Mouse (Mus musculus) cerebellum, adult 2 months (tissue): ENCODE results near the gene Creg2. TPM values are rescaled to one million over a fixed set of nuclear protein-coding genes. Genes with fewer than 3 reads are reported as not detected.

ENCODE experiments used
- DNase-seq, 2 experiments: peaks; one replicate each; pipeline ENCODE4 v3.0.0; 2021
- H3K27ac ChIP-seq: fragments of 200-500 bp; 2 replicates; pipeline ENCODE4 v1.5.1; 2012; ENCODE audit warnings: low read length, control low read depth, inconsistent platforms; ENCODE audit not compliant: insufficient read depth
- H3K27me3 ChIP-seq: fragments of 200-500 bp; 2 replicates; pipeline ENCODE4 v1.6.1; 2012; ENCODE audit warnings: inconsistent platforms, mild to moderate bottlenecking, low read length, moderate library complexity; ENCODE audit not compliant: control insufficient read depth, insufficient read depth
- H3K4me1 ChIP-seq: fragments of 200-500 bp; 2 replicates; pipeline ENCODE4 v1.6.1; 2011; ENCODE audit warnings: low read length; ENCODE audit not compliant: control insufficient read depth, insufficient read depth
- H3K4me3 ChIP-seq: fragments of 200-500 bp; replicated peaks from 2 replicates; pipeline ENCODE3; 2011; ENCODE audit warnings: mild to moderate bottlenecking, low read depth, low read length, control low read depth; ENCODE audit not compliant: insufficient read depth
- CTCF ChIP-seq: fragments of 200-500 bp; IDR thresholded peaks from 2 replicates; pipeline ENCODE4 v1.5.1; 2011; ENCODE audit warnings: low read depth, mild to moderate bottlenecking, control low read depth, low read length, moderate library complexity, borderline replicate concordance; ENCODE audit not compliant: insufficient read depth
- POLR2A ChIP-seq: fragments of 200-500 bp; IDR thresholded peaks from 2 replicates; pipeline ENCODE4 v1.6.1; 2011; ENCODE audit warnings: low read length, control low read depth, borderline replicate concordance; ENCODE audit not compliant: insufficient read depth
- WGBS: fragments of 180-500 bp; shearing (Covaris S2); methylation state at CpG from one replicate; pipeline ENCODE4 v1.1.7; 2018; 5-methylcytosine and 5-hydroxymethylcytosine counted together
- polyA plus RNA-seq: library from polyadenylated mRNA; depleted of rRNA; stranded (reverse); fragments of >200 nt; gene quantifications from 2 replicates; pipeline ENCODE4 v1.2.3, GENCODE M21; 2012

Creg2 gene
- polyA plus RNA-seq, 1 experiment, result 8.2 TPM

- no peak for TF ChIP-seq POLR2A
- TF ChIP-seq CTCF, result no peak
- no peak for DNase-seq
- H3K4me1 ChIP-seq, result no peaks in the 10 kb centered on the region
- no peaks in the 10 kb centered on the region for H3K27me3 ChIP-seq
- no peak overlapping the region for H3K4me3 ChIP-seq
- H3K27ac ChIP-seq, result no peak overlapping the region
- 42% methylated on average over 9 of the region's 9 CpGs for WGBS
These were observed 36.0 kb upstream of the Creg2 start for GRCm38 (mm10) chr1:39687279-39687678.

GRCm38 (mm10) chr1:39685841-39686240 is 34.6 kb upstream of the Creg2 start:
- WGBS, result 38% methylated on average over 1 of the region's 1 CpGs
- H3K27me3 ChIP-seq, result no peaks in the 10 kb centered on the region
- no peak overlapping the region for H3K4me3 ChIP-seq
- DNase-seq, result peak; percentile 56
- H3K27ac ChIP-seq, result no peak overlapping the region
- no peaks in the 10 kb centered on the region for H3K4me1 ChIP-seq
- TF ChIP-seq POLR2A, result no peak
- TF ChIP-seq CTCF, result peak; percentile 49; the same call in 1 of the 2 replicates

- Histone ChIP-seq H3K27ac (no peak overlapping the region), H3K4me3 (no peak overlapping the region), H3K4me1 (no peaks in the 10 kb centered on the region), H3K27me3 (no peaks in the 10 kb centered on the region)
- TF ChIP-seq POLR2A, result no peak
- no peak for TF ChIP-seq CTCF
- no peak for DNase-seq
- WGBS, result 53% methylated on average over 5 of the region's 5 CpGs
These were observed 30.4 kb upstream of the Creg2 start for GRCm38 (mm10) chr1:39681638-39682037.

- DNase-seq, result no peak
- no peaks in the 10 kb centered on the region for H3K4me1 ChIP-seq
- 70% methylated on average over 6 of the region's 6 CpGs for WGBS
- no peaks in the 10 kb centered on the region for H3K27me3 ChIP-seq
- no peak overlapping the region for H3K4me3 ChIP-seq
- no peak for TF ChIP-seq POLR2A
- no peak; the same call in 1 of the 2 replicates for TF ChIP-seq CTCF
- H3K27ac ChIP-seq, result no peak overlapping the region
These were observed 29.3 kb upstream of the Creg2 start for GRCm38 (mm10) chr1:39680546-39680945.

GRCm38 (mm10) chr1:39678883-39679282 is 27.6 kb upstream of the Creg2 start:
- H3K27me3 ChIP-seq, result no peaks in the 10 kb centered on the region
- DNase-seq, result no peak
- no peak overlapping the region for H3K27ac ChIP-seq
- H3K4me1 ChIP-seq, result no peaks in the 10 kb centered on the region
- TF ChIP-seq CTCF (no peak), POLR2A (no peak)
- no peak overlapping the region for H3K4me3 ChIP-seq
- WGBS, result 86% methylated on average over 8 of the region's 8 CpGs

- Histone ChIP-seq H3K4me3 (no peak overlapping the region), H3K27me3 (no peaks in the 10 kb centered on the region), H3K27ac (no peak overlapping the region), H3K4me1 (no peaks in the 10 kb centered on the region)
- DNase-seq, result no peak
- TF ChIP-seq CTCF, result no peak
- 80% methylated on average over 5 of the region's 5 CpGs for WGBS
These were observed 25.1 kb upstream of the Creg2 start for GRCm38 (mm10) chr1:39676221-39676876.

- Histone ChIP-seq H3K27me3 (no peaks in the 10 kb centered on the region), H3K4me3 (no peak overlapping the region), H3K27ac (no peak overlapping the region), H3K4me1 (no peaks in the 10 kb centered on the region)
- no peak for TF ChIP-seq CTCF
- TF ChIP-seq POLR2A, result no peak
- 62% methylated on average over 9 of the region's 9 CpGs for WGBS
- DNase-seq, result no peak
These were observed 21.3 kb upstream of the Creg2 start for GRCm38 (mm10) chr1:39672362-39673105.

- TF ChIP-seq POLR2A (no peak), CTCF (no peak)
- 88% methylated on average over 17 of the region's 17 CpGs for WGBS
- no peak for DNase-seq
- no peaks in the 10 kb centered on the region for H3K4me1 ChIP-seq
- no peaks in the 10 kb centered on the region for H3K27me3 ChIP-seq
- H3K4me3 ChIP-seq, result no peak overlapping the region
- no peak overlapping the region for H3K27ac ChIP-seq
These were observed 19.1 kb upstream of the Creg2 start for GRCm38 (mm10) chr1:39670211-39670935.
